Mouse (Mus musculus): ENCODE data around the gene Cd300a. TPM values are rescaled to one million over a fixed set of nuclear protein-coding genes. Genes with fewer than 3 reads are reported as not detected.
A peak's percentile ranks its signal among the peaks of the same experiment; 100 is the strongest.

Cd300a gene
- polyA plus RNA-seq, 1 experiment: 12.5 TPM

DNA sequence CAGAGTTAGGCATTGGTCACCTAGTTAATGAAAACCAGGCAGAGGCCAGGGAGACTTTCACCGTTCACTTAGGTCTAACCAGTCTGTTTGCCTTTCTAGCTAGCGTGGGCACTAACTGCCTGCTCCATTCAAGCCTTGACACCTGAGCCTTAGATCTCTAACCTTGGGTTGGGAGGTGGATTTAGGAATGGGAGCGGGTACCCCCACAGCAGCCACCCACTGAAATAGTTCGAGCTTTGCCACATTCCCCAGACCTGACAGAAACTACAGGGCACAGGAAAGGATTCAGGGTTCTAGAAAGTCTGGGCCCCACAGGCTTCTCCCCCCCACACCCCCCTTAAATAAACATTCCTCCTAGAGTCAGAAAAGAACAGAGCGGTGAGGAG, 39.8 kb upstream of the Cd300a start:
- TF ChIP-seq CTCF (IDR thresholded peaks at IDR 0.05; ENCODE audit: extremely low read depth, insufficient read depth, insufficient read length, insufficient replicate concordance) (no peak), POLR2A (IDR thresholded peaks at IDR 0.05; ENCODE audit: low read depth, low read length) (no peak)
- Histone ChIP-seq H3K4me3 (ENCODE audit: extremely low read depth, insufficient read depth, insufficient read length) (no peak overlapping the region), H3K4me1 (ENCODE audit: control insufficient read depth, insufficient read depth, insufficient read length) (peaks cover 10% of the 10 kb centered on the region; the same call in 1 of the 2 replicates), H3K27ac (ENCODE audit: insufficient read depth, low read length) (no peak overlapping the region), H3K27me3 (ENCODE audit: control insufficient read depth, insufficient read depth, low read length) (peaks cover 7% of the 10 kb centered on the region), H3K36me3 (ENCODE audit: control insufficient read depth, insufficient read depth, low read length) (no peaks in the 10 kb centered on the region)
- DNase-seq (ENCODE audit: low read depth in 1 of 2, low spot score in 2 of 2): no peak
- WGBS: 66% methylated on average over 5 of the region's 5 CpGs

DNA sequence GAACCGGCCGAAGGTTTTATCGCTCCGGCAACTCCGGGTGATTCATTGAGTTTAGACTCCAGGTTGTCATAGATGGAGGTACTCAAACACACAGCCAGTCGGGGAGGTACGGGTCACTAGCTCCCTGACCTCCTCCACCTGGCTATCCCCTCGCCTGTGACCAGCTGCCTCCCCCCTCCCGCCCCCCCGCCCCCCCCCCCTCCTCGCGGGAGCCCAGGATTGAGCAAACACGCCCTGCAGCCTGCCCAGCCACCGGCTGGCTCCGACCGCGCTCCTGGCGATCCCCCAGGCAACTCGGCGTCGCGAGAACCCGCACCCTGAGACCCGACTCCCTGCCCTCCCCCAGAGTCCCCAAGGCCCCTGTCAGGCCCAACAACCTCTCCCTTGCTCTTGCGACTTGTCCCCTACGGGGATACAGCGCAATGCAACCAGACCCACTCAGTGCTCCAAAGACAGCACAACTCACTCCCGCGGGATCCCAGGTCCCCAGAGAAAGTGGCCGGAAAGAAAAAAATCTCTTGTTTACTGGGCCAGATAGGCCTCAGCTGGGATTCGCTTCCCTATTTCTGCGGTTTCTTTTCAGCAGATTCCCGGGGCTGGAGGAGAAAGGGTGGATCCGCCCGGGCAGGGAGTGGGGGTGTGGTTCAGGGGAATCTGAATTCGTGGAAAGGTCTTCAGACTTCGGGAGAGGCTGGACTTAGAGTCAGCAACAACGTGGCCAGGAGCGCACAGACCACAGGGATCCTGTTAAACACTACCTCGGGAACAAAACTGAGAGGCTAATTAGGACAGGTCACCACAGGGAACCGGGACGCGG, 39.2 kb upstream of the Cd300a start, which contains the start of gene Gprc5c:
TSS of gene Gprc5c (plus strand) at position 701 of the 817 bp plus-strand sequence.
- Histone ChIP-seq H3K27me3 (ENCODE audit: control insufficient read depth, insufficient read depth, low read length) (peaks cover 7% of the 10 kb centered on the region), H3K4me3 (ENCODE audit: extremely low read depth, insufficient read depth, insufficient read length) (peak within 1 kb of the TSS; percentile 47), H3K4me1 (ENCODE audit: control insufficient read depth, insufficient read depth, insufficient read length) (peaks cover 10% of the 10 kb centered on the region; the same call in 1 of the 2 replicates), H3K36me3 (ENCODE audit: control insufficient read depth, insufficient read depth, low read length) (no peaks in the 10 kb centered on the region), H3K27ac (ENCODE audit: insufficient read depth, low read length) (peak within 1 kb of the TSS; percentile 36; the same call in 1 of the 2 replicates)
- TF ChIP-seq POLR2A (IDR thresholded peaks at IDR 0.05; ENCODE audit: low read depth, low read length) (no peak), CTCF (IDR thresholded peaks at IDR 0.05; ENCODE audit: extremely low read depth, insufficient read depth, insufficient read length, insufficient replicate concordance) (no peak)
- DNase-seq (ENCODE audit: low read depth in 1 of 2, low spot score in 2 of 2): no peak
- 6% methylated on average over 28 of the region's 43 CpGs for WGBS

DNA sequence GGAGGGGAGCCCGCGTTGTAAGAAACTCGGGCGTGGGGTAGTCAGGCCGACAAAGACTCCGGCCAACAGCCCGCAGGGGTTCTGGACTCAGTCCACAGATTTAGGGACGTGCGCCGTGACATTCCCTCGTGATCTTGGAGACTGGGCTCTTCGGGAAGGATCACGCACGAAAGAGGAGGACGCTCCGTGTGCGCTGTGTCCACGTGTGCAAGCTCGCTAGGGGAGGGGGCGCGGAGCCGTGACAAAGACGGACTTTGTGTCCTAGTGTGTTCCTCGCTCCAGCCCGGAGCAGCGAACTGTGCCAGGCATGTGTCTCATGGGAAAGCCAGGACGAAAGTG, 38.6 kb upstream of the Cd300a start:
- 2% methylated on average over 27 of the region's 27 CpGs for WGBS
- Histone ChIP-seq H3K27me3 (ENCODE audit: control insufficient read depth, insufficient read depth, low read length) (peaks cover 7% of the 10 kb centered on the region), H3K4me3 (ENCODE audit: extremely low read depth, insufficient read depth, insufficient read length) (peak overlapping the region; percentile 47), H3K4me1 (ENCODE audit: control insufficient read depth, insufficient read depth, insufficient read length) (peaks cover 10% of the 10 kb centered on the region; the same call in 1 of the 2 replicates), H3K36me3 (ENCODE audit: control insufficient read depth, insufficient read depth, low read length) (no peaks in the 10 kb centered on the region), H3K27ac (ENCODE audit: insufficient read depth, low read length) (peak overlapping the region; percentile 18; the same call in 1 of the 2 replicates)
- no peak for TF ChIP-seq CTCF (IDR thresholded peaks at IDR 0.05; ENCODE audit: extremely low read depth, insufficient read depth, insufficient read length, insufficient replicate concordance)
- no peak for TF ChIP-seq POLR2A (IDR thresholded peaks at IDR 0.05; ENCODE audit: low read depth, low read length)
- no peak for DNase-seq (ENCODE audit: low read depth in 1 of 2, low spot score in 2 of 2)

DNA sequence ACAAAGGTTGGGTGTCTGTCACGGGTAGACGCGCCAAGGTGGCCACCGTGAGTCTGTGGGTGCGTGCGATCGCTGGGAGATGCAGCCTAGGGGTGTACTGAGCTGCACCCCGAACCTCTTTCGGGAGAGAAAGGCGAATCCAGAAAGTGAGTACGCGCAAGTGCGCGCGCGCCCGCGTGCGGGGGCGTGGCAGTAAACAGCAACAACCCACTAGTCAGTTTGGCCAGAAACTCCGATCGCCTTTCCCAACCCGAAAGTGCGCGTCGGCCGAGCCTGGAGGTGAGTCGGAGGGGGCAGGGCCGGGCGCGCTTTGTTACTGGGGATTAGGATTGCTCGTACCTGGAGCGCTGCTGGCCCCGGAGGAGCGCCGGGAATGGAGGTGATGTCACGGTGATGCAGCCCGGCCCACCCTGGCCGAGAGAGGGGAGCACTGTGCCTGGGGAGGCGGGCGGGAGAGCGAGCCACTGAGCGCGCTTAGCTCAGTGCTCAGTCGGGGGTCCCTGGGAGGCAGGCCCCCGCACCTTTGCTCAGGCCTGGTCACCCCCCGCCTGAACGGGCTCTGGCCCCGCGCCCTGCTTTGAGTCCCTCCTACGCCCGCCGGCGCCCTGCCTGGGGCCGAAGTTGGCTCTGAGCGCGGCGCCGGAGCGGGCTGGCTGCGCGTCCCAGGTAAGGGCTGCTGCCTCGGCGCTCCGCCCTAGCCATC, 38.1 kb upstream of the Cd300a start:
- Histone ChIP-seq H3K4me1 (ENCODE audit: control insufficient read depth, insufficient read depth, insufficient read length) (peaks cover 10% of the 10 kb centered on the region; the same call in 1 of the 2 replicates), H3K36me3 (ENCODE audit: control insufficient read depth, insufficient read depth, low read length) (no peaks in the 10 kb centered on the region), H3K27ac (ENCODE audit: insufficient read depth, low read length) (peak overlapping the region; percentile 36; the same call in 1 of the 2 replicates), H3K27me3 (ENCODE audit: control insufficient read depth, insufficient read depth, low read length) (peaks cover 7% of the 10 kb centered on the region), H3K4me3 (ENCODE audit: extremely low read depth, insufficient read depth, insufficient read length) (peak overlapping the region; percentile 47)
- no peak for DNase-seq (ENCODE audit: low read depth in 1 of 2, low spot score in 2 of 2)
- WGBS: 1% methylated on average over 65 of the region's 65 CpGs
- TF ChIP-seq CTCF (IDR thresholded peaks at IDR 0.05; ENCODE audit: extremely low read depth, insufficient read depth, insufficient read length, insufficient replicate concordance) (no peak), POLR2A (IDR thresholded peaks at IDR 0.05; ENCODE audit: low read depth, low read length) (no peak)

DNA sequence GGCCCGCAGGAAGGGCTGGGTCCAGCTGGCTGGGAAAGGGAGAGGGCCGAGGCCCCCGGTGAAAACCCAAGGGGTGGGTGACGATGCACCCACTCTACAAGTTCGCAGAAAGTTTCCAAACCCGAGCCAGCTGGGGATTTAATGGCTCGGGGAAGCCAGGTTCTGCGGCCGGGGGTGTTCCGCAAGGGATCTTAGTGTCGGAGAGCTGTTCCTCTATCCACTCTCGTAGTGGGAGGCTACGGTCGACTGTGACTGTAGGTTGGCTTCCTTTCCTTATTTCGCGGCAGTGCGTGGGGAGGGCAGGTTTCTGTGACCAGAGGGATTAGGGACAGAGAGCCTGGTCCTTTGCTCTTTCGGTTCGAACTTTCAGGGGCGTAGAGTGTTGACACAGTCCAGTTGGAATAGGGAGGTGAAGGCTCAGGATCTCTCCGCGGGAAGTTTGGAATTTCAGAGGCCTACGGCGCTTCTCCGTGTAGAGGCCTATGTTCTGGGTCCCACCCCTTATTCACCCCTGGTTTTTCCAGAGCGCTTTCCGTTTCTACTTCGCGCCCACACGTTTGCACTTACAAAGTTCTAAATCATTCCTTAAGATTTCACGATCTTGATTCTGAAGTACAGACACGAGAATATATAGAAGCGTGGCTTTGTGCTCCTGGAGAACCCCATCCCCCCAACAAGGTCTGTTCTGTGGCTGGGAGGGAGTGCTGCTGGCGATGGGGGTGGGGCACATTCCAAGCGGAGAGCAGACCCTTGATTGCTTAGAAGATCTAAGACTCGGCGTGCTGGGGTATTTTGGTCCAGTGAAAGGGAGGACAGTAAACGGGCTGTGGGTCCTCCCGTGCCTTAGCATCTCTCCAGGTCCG, 37.3 kb upstream of the Cd300a start:
- H3K4me1 ChIP-seq (ENCODE audit: control insufficient read depth, insufficient read depth, insufficient read length): peaks cover 10% of the 10 kb centered on the region; the same call in 1 of the 2 replicates
- no peak for DNase-seq (ENCODE audit: low read depth in 1 of 2, low spot score in 2 of 2)
- no peaks in the 10 kb centered on the region for H3K36me3 ChIP-seq (ENCODE audit: control insufficient read depth, insufficient read depth, low read length)
- peak overlapping the region; percentile 36; the same call in 1 of the 2 replicates for H3K27ac ChIP-seq (ENCODE audit: insufficient read depth, low read length)
- 9% methylated on average over 40 of the region's 40 CpGs for WGBS
- peaks cover 7% of the 10 kb centered on the region for H3K27me3 ChIP-seq (ENCODE audit: control insufficient read depth, insufficient read depth, low read length)
- peak overlapping the region; percentile 47 for H3K4me3 ChIP-seq (ENCODE audit: extremely low read depth, insufficient read depth, insufficient read length)
- TF ChIP-seq CTCF (IDR thresholded peaks at IDR 0.05; ENCODE audit: extremely low read depth, insufficient read depth, insufficient read length, insufficient replicate concordance) (no peak), POLR2A (IDR thresholded peaks at IDR 0.05; ENCODE audit: low read depth, low read length) (no peak)

DNA sequence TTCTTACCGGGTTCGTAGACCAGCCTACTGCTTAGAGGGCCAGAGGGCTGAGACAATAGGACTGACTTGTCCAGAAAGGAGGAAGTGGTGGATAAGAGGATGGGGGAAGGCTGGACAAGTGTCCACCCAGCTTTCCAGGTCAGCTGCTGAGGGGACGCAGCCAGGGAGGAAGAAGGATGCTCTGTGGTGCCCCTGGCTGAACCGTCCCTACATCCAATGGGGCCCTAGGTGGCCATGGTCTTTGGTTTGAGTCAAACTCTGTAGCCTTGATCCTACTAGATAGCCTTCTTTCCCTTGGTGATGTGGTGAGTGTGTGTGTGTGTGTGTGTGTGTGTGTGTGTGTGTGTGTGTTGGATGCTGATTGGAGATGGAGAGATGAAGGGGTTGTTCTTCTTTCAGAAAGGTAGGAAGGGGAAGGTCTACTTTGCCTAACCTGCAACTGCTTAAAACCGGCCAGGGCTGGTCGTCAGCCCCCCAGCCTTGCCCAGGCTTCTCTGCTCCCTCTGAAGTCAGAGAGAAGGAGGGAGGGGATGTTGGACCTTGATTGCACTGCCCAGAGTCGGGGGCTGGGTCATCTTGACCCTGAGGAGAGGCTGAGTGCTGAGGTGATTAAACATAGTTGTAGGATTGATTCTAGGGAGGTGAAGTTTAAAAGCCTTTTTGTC, 36.5 kb upstream of the Cd300a start:
- Histone ChIP-seq H3K4me3 (ENCODE audit: extremely low read depth, insufficient read depth, insufficient read length) (peak overlapping the region; percentile 8; the same call in 1 of the 2 replicates), H3K4me1 (ENCODE audit: control insufficient read depth, insufficient read depth, insufficient read length) (peaks cover 10% of the 10 kb centered on the region; the same call in 1 of the 2 replicates), H3K27ac (ENCODE audit: insufficient read depth, low read length) (no peak overlapping the region), H3K36me3 (ENCODE audit: control insufficient read depth, insufficient read depth, low read length) (no peaks in the 10 kb centered on the region), H3K27me3 (ENCODE audit: control insufficient read depth, insufficient read depth, low read length) (peaks cover 7% of the 10 kb centered on the region)
- TF ChIP-seq POLR2A (IDR thresholded peaks at IDR 0.05; ENCODE audit: low read depth, low read length) (no peak), CTCF (IDR thresholded peaks at IDR 0.05; ENCODE audit: extremely low read depth, insufficient read depth, insufficient read length, insufficient replicate concordance) (no peak)
- no peak for DNase-seq (ENCODE audit: low read depth in 1 of 2, low spot score in 2 of 2)
- 54% methylated on average over 7 of the region's 7 CpGs for WGBS

Data from spleen, adult 2 months (tissue).